Mouse (Mus musculus): ENCODE data around the gene Utf1. TPM values are rescaled to one million over a fixed set of nuclear protein-coding genes. Genes with fewer than 3 reads are reported as not detected.

The Utf1 gene
- total and polyA plus RNA-seq, 3 experiments: not detected

GRCm38 (mm10) chr7:139994676-139995075 is 51.1 kb downstream of the Utf1 start:
- in situ Hi-C loops (cut with MboI; ENCODE audit: low pct_ligation_motif_present, low pct_unique_long_range_greater_than_20kb, low sequenced_read_pairs): loop anchor here (5.0 to 10.0 kb wide), 2 partner anchors 82 to 140 kb away; partner anchors contain the start of gene Mtg1
- Histone ChIP-seq H3K27ac (ENCODE audit: insufficient read depth, low read depth) (peak overlapping the region; percentile 71; the same call in 1 of the 2 replicates), H3K4me3 (replicated peaks in 1 of 3; ENCODE audit: low read depth in 2 of 3, low read length in 2 of 3, poor library complexity in 1 of 3) (no peak overlapping the region), H3K36me3 (replicated peaks in 1 of 2; ENCODE audit: control insufficient read depth in 1 of 2, insufficient read depth in 1 of 2, low read length in 1 of 2) (peaks cover 45 to 60% of the 10 kb centered on the region in 2 experiments), H3K9ac (ENCODE audit: insufficient read depth, low read depth) (no peak overlapping the region), H3K4me2 (ENCODE audit: insufficient read depth, low read depth, poor library complexity, severe bottlenecking) (no peak overlapping the region; the same call in 1 of the 2 replicates), H3K79me2 (replicated peaks; ENCODE audit: control insufficient read depth, extremely low read depth, insufficient read depth, poor library complexity, severe bottlenecking) (peaks cover 23% of the 10 kb centered on the region), H3K9me3 (replicated peaks; ENCODE audit: low read length) (no peaks in the 10 kb centered on the region), H3K27me3 (replicated peaks) (no peaks in the 10 kb centered on the region), H3K4me1 (ENCODE audit: control insufficient read depth in 1 of 2, insufficient read depth in 2 of 2) (peaks cover 25 to 49% of the 10 kb centered on the region in 2 experiments)
- dilution Hi-C loops (cut with MboI; ENCODE audit: extremely low pct_ligation_motif_present, extremely low pct_unique_long_range_greater_than_20kb, low sequenced_read_pairs): no loop called here
- peak; percentile 90 for DNase-seq (ENCODE audit: extremely low read depth)
- TF ChIP-seq RAD21 (IDR thresholded peaks at IDR 0.05; ENCODE audit: low read depth, low read length) (peak; percentile 87), ZKSCAN1 (IDR thresholded peaks at IDR 0.05; ENCODE audit: borderline replicate concordance, low read depth, low read length) (no peak), IRF4 (IDR thresholded peaks at IDR 0.05; ENCODE audit: low read depth, low read length) (peak; percentile 42; the same call in 1 of the 2 replicates), PAX5 (IDR thresholded peaks at IDR 0.05; ENCODE audit: low read length) (no peak), RCOR1 (conservative IDR thresholded peaks at IDR 0.05; ENCODE audit: low read depth, low read length) (no peak), CHD1 (IDR thresholded peaks at IDR 0.05; ENCODE audit: low read depth, low read length) (no peak), JUN (IDR thresholded peaks at IDR 0.05; ENCODE audit: insufficient read depth, low read depth, low read length) (no peak), EP300 (IDR thresholded peaks at IDR 0.05; ENCODE audit: low read length) (no peak), ELF1 (IDR thresholded peaks at IDR 0.05; ENCODE audit: low read depth, low read length) (no peak), ZC3H11A (IDR thresholded peaks at IDR 0.05; ENCODE audit: low read depth, low read length) (peak; percentile 32; the same call in 1 of the 2 replicates), ETS1 (conservative IDR thresholded peaks at IDR 0.05; ENCODE audit: low read depth, low read length) (no peak), ZNF384 (IDR thresholded peaks at IDR 0.05; ENCODE audit: low read depth, low read length) (no peak), KAT2A (IDR thresholded peaks at IDR 0.05; ENCODE audit: insufficient replicate concordance, low read length) (no peak), BHLHE40 (IDR thresholded peaks at IDR 0.05; ENCODE audit: low read depth, low read length) (no peak), POLR2A (IDR thresholded peaks at IDR 0.05; ENCODE audit: low read depth, low read length) (no peak), MXI1 (IDR thresholded peaks at IDR 0.05; ENCODE audit: low read depth, low read length) (no peak), JUND (conservative IDR thresholded peaks at IDR 0.05; ENCODE audit: low read depth, low read length) (peak; percentile 38; the same call in 1 of the 2 replicates), GABPA (IDR thresholded peaks at IDR 0.05; ENCODE audit: insufficient replicate concordance, low read depth, low read length) (no peak), HCFC1 (IDR thresholded peaks at IDR 0.05; ENCODE audit: low read depth, low read length) (no peak), SMC3 (IDR thresholded peaks at IDR 0.05; ENCODE audit: low read depth, low read length) (peak; percentile 95), CTCF (conservative IDR thresholded peaks at IDR 0.05 in 1 of 2, IDR thresholded peaks at IDR 0.05 in 1 of 2; ENCODE audit: low read depth in 2 of 2, low read length in 2 of 2) (peak; percentile 80 to 93), MAX (IDR thresholded peaks at IDR 0.05; ENCODE audit: low read length) (peak; percentile 14; the same call in 1 of the 2 replicates), MAFK (IDR thresholded peaks at IDR 0.05; ENCODE audit: insufficient replicate concordance, low read length) (no peak), USF2 (conservative IDR thresholded peaks at IDR 0.05; ENCODE audit: low read depth, low read length) (no peak), USF1 (IDR thresholded peaks at IDR 0.05; ENCODE audit: low read depth, low read length) (no peak), NRF1 (IDR thresholded peaks at IDR 0.05; ENCODE audit: low read depth, low read length) (no peak), MAZ (IDR thresholded peaks at IDR 0.05; ENCODE audit: low read depth, low read length) (no peak), E2F4 (IDR thresholded peaks at IDR 0.05; ENCODE audit: insufficient replicate concordance, low read depth, low read length) (no peak), TBP (conservative IDR thresholded peaks at IDR 0.05; ENCODE audit: low read depth, low read length) (no peak), NELFE (IDR thresholded peaks at IDR 0.05; ENCODE audit: low read depth, low read length) (0 out of 2 replicates have a peak, but pooled peaks have one; percentile 17), POLR2AphosphoS2 (IDR thresholded peaks at IDR 0.05; ENCODE audit: low read depth, low read length) (no peak), UBTF (IDR thresholded peaks at IDR 0.05; ENCODE audit: low read depth, low read length) (no peak), MYC (IDR thresholded peaks at IDR 0.05; ENCODE audit: low read depth, low read length) (no peak), SIN3A (IDR thresholded peaks at IDR 0.05; ENCODE audit: low read length) (no peak; the same call in 1 of the 2 replicates), MEF2A (IDR thresholded peaks at IDR 0.05; ENCODE audit: borderline replicate concordance, low read depth, low read length) (0 out of 2 replicates have a peak, but pooled peaks have one; percentile 61), CHD2 (IDR thresholded peaks at IDR 0.05; ENCODE audit: low read length) (no peak)
